Mouse (Mus musculus): ENCODE data around the gene Nrp1. TPM values are rescaled to one million over a fixed set of nuclear protein-coding genes. Genes with fewer than 3 reads are reported as not detected.

Nrp1 gene
- polyA plus RNA-seq, 1 experiment from 2014 or later, result 144 TPM

DNA sequence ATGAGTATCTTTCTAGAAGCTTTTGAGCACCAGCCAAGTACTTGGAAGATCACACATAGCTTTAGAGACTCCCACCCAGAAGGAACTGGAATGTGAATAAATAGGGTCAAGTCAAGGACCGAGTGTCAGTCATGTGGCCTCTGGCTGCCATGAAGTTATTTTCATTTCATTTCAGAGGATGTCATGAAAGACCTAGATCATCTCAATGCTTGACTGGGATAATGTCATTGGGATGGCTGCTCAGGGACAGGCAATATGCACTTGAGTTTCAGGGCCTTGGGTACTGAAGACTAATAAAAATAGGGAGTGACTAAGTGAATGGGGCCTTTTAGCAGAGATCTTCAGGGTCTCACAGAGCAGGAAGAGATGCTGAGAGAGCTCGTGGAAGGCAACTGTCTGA, 26.0 kb downstream of the Nrp1 start:
- Histone ChIP-seq H3K4me3 (ENCODE audit: low read length) (no peak overlapping the region), H3K4me2 (ENCODE audit: low read depth, low read length) (no peak overlapping the region), H3K9me3 (ENCODE audit: control insufficient read depth, low read length) (no peaks in the 10 kb centered on the region), H3K4me1 (replicated peaks; ENCODE audit: control insufficient read depth, insufficient read depth, low read length) (peaks cover 23% of the 10 kb centered on the region), H3K27ac (ENCODE audit: low read length) (peak overlapping the region; percentile 36; the same call in 1 of the 2 replicates), H3K36me3 (ENCODE audit: control insufficient read depth, insufficient read depth, low read length) (no peaks in the 10 kb centered on the region), H3K27me3 (ENCODE audit: control insufficient read depth, insufficient read depth, low read depth, low read length) (no peaks in the 10 kb centered on the region), H3K9ac (ENCODE audit: low read length) (no peak overlapping the region)
- ATAC-seq (ENCODE audit: low read depth), result no peak
- 69% methylated on average over 2 of the region's 2 CpGs for WGBS

DNA sequence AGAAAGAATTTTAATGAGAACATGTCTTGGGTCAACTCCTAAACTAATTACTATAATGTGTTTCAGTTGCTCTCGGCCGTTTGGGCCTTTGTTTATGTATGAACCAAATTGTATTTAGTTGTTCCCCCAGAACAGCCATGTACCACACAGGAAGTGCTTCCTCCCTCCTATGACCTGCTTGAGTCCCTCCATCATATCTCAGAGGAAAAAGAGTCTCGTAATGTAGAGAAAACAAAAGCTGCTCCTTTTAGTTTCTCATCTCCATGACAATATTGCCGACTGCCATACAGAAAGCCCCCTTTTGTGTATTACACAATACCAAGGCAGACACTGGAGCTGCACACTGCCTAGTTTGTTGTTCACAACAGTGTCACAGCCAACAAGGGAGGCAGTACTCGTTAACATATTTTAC, 26.5 kb downstream of the Nrp1 start:
- 48% methylated on average over 5 of the region's 5 CpGs for WGBS
- Histone ChIP-seq H3K27me3 (ENCODE audit: control insufficient read depth, insufficient read depth, low read depth, low read length) (no peaks in the 10 kb centered on the region), H3K4me3 (ENCODE audit: low read length) (no peak overlapping the region), H3K27ac (ENCODE audit: low read length) (peak overlapping the region; percentile 36), H3K4me1 (replicated peaks; ENCODE audit: control insufficient read depth, insufficient read depth, low read length) (peaks cover 23% of the 10 kb centered on the region), H3K9me3 (ENCODE audit: control insufficient read depth, low read length) (no peaks in the 10 kb centered on the region), H3K4me2 (ENCODE audit: low read depth, low read length) (no peak overlapping the region), H3K9ac (ENCODE audit: low read length) (no peak overlapping the region), H3K36me3 (ENCODE audit: control insufficient read depth, insufficient read depth, low read length) (no peaks in the 10 kb centered on the region)
- ATAC-seq (ENCODE audit: low read depth), result no peak

DNA sequence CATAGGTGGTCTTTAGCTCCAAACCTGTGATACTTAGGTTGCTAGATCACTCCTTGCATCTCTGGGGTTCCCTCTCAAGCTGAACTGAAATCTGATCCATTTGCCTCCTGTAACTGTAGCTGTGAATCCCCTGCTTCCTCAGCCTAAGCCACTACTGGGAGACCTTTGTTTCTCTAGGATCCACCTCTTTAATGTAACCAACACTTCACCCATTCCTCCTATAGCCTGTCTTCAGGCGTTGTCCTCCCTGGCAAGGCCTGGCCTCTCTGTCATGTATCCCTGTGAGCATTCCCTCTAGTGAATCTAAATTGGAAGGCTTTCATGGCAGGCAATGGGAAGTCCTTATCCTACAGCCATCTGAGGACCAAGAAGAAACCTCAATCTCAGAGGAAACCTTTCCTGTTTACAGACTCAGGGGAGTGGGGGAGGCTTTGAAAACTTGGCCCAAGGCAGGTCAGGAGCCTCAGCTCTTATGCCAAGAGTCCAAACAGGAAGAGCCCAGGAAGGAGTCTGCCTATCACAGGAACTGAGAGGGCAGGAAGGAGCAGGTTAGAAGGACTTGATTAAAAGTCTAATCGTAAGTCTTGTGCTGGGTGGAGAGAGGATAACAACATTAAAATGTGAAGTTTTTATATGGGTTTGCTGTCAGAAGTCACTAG, 28.7 kb downstream of the Nrp1 start:
- 0 out of 2 replicates have a peak overlapping the region, but pooled peaks have one; percentile 23 for H3K27ac ChIP-seq (ENCODE audit: low read length)
- H3K36me3 ChIP-seq (ENCODE audit: control insufficient read depth, insufficient read depth, low read length), result no peaks in the 10 kb centered on the region
- no peak overlapping the region for H3K9ac ChIP-seq (ENCODE audit: low read length)
- peaks cover 20% of the 10 kb centered on the region for H3K4me1 ChIP-seq (replicated peaks; ENCODE audit: control insufficient read depth, insufficient read depth, low read length)
- no peaks in the 10 kb centered on the region for H3K27me3 ChIP-seq (ENCODE audit: control insufficient read depth, insufficient read depth, low read depth, low read length)
- WGBS, result 40% methylated on average over 2 of the region's 2 CpGs
- ATAC-seq (ENCODE audit: low read depth), result peak; percentile 75
- H3K4me2 ChIP-seq (ENCODE audit: low read depth, low read length), result no peak overlapping the region
- no peak overlapping the region for H3K4me3 ChIP-seq (ENCODE audit: low read length)
- H3K9me3 ChIP-seq (ENCODE audit: control insufficient read depth, low read length), result no peaks in the 10 kb centered on the region

DNA sequence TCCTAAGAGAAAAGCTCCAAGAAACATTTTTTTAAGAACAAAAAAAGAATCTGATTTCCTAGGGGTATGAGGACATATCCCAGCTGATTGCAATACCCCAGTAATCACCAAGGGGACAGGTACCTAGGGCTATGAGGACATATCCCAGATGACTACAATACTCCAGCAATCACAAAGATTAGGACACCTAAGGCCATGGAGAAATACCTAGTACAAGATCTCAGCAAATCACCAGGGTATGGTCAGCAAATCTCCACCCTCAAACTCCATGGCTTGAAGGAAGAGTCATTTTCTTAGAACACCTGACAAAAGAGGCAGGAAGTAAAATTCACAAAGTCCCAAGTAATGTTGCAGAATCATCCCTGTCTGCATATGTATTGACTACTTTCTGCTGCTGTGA, 32.4 kb downstream of the Nrp1 start:
- no peak overlapping the region for H3K4me3 ChIP-seq (ENCODE audit: low read length)
- no peak for ATAC-seq (ENCODE audit: low read depth)
- no peak overlapping the region for H3K9ac ChIP-seq (ENCODE audit: low read length)
- no peaks in the 10 kb centered on the region for H3K36me3 ChIP-seq (ENCODE audit: control insufficient read depth, insufficient read depth, low read length)
- no peak overlapping the region for H3K27ac ChIP-seq (ENCODE audit: low read length)
- 0 out of 2 replicates have a peak, but pooled peaks cover 2% of the 10 kb centered on the region for H3K4me1 ChIP-seq (replicated peaks; ENCODE audit: control insufficient read depth, insufficient read depth, low read length)
- H3K4me2 ChIP-seq (ENCODE audit: low read depth, low read length), result no peak overlapping the region
- no peaks in the 10 kb centered on the region for H3K27me3 ChIP-seq (ENCODE audit: control insufficient read depth, insufficient read depth, low read depth, low read length)
- H3K9me3 ChIP-seq (ENCODE audit: control insufficient read depth, low read length), result no peaks in the 10 kb centered on the region

DNA sequence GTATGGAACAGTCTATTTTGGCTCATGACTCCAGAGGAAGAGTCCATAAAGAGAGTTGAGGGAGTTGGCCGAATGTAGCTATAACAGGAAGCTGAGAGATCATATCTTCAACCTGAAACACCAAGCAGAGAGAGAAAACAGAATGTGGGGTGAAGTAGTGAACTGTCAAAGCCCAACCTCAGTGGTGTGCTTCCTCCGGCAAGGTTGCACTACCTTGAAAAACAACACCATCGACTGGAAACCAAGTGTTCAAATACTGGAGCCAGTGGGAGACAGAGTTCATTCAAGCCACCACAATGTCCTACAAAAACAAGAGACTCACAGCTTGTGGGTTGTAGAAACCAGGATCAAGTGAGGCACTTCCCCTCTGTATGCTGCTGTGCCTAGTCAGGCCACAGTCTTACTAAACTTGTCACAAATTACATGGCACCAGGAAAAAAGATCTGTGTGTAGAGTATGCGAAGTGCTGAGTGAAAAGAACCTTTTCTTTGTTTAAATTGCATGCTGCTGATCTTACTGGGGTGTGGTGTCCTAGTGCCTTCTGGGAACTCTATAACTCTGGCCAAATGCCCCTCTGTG, 32.9 kb downstream of the Nrp1 start:
- Histone ChIP-seq H3K4me3 (ENCODE audit: low read length) (no peak overlapping the region), H3K9ac (ENCODE audit: low read length) (no peak overlapping the region), H3K4me2 (ENCODE audit: low read depth, low read length) (no peak overlapping the region), H3K9me3 (ENCODE audit: control insufficient read depth, low read length) (no peaks in the 10 kb centered on the region), H3K27ac (ENCODE audit: low read length) (no peak overlapping the region), H3K36me3 (ENCODE audit: control insufficient read depth, insufficient read depth, low read length) (no peaks in the 10 kb centered on the region), H3K27me3 (ENCODE audit: control insufficient read depth, insufficient read depth, low read depth, low read length) (no peaks in the 10 kb centered on the region), H3K4me1 (replicated peaks; ENCODE audit: control insufficient read depth, insufficient read depth, low read length) (0 out of 2 replicates have a peak, but pooled peaks cover 2% of the 10 kb centered on the region)
- 77% methylated on average over 4 of the region's 4 CpGs for WGBS
- ATAC-seq (ENCODE audit: low read depth), result no peak

DNA sequence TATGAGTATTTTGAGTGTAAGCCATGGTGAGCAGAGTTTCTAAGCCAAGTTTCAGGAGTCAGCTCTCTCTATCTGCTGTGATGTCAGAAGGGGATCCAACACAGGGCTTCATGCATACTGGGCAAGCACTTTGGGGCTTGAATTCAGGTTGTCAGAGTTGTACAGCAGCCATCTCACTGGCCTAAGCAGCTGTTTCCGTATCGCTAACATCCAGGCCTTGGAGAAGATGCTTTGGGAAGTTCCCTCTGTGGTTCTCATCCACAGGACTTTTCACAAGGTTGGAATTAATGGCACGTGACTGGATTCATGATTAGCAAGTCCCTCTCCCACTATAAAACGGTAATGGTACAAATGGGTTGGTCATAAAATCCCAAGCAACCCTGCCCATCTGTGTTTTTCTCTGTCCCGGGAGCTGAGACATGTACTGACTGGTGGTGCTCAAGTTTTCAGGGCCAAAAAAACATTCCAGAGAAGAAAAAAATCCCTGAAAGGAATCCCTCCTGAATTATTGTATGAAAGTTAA, 36.3 kb downstream of the Nrp1 start:
- 74% methylated on average over 5 of the region's 5 CpGs for WGBS
- Histone ChIP-seq H3K9me3 (ENCODE audit: control insufficient read depth, low read length) (no peaks in the 10 kb centered on the region), H3K27me3 (ENCODE audit: control insufficient read depth, insufficient read depth, low read depth, low read length) (no peaks in the 10 kb centered on the region), H3K9ac (ENCODE audit: low read length) (no peak overlapping the region), H3K4me1 (replicated peaks; ENCODE audit: control insufficient read depth, insufficient read depth, low read length) (peaks cover 5% of the 10 kb centered on the region; the same call in 1 of the 2 replicates), H3K27ac (ENCODE audit: low read length) (no peak overlapping the region), H3K4me3 (ENCODE audit: low read length) (no peak overlapping the region), H3K4me2 (ENCODE audit: low read depth, low read length) (no peak overlapping the region), H3K36me3 (ENCODE audit: control insufficient read depth, insufficient read depth, low read length) (no peaks in the 10 kb centered on the region)
- ATAC-seq (ENCODE audit: low read depth), result no peak

DNA sequence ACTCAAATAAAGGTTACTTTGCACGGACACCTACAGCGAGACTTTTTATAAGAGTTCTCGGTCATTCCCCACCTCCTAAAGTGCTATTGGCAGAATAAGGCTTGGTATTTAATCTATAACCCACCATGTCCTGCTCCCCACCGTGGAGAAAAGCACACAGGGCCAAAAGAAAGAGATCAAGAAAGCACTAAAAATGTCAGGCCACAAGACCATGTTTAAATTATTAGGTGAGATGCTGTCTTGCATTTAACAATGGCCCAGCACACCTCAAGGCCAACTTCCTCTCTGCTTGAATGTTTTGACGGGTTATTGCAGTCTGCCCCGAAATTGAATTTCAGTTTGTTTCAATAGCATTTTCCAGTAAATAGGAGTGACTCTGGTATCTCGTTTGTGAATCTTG, 38.6 kb downstream of the Nrp1 start:
- no peaks in the 10 kb centered on the region for H3K9me3 ChIP-seq (ENCODE audit: control insufficient read depth, low read length)
- no peak overlapping the region for H3K9ac ChIP-seq (ENCODE audit: low read length)
- no peak overlapping the region for H3K27ac ChIP-seq (ENCODE audit: low read length)
- WGBS, result 46% methylated on average over 7 of the region's 7 CpGs
- H3K4me2 ChIP-seq (ENCODE audit: low read depth, low read length), result no peak overlapping the region
- H3K4me3 ChIP-seq (ENCODE audit: low read length), result no peak overlapping the region
- no peak for ATAC-seq (ENCODE audit: low read depth)
- H3K36me3 ChIP-seq (ENCODE audit: control insufficient read depth, insufficient read depth, low read length), result no peaks in the 10 kb centered on the region
- no peaks in the 10 kb centered on the region for H3K27me3 ChIP-seq (ENCODE audit: control insufficient read depth, insufficient read depth, low read depth, low read length)
- peaks cover 5% of the 10 kb centered on the region; the same call in 1 of the 2 replicates for H3K4me1 ChIP-seq (replicated peaks; ENCODE audit: control insufficient read depth, insufficient read depth, low read length)

DNA sequence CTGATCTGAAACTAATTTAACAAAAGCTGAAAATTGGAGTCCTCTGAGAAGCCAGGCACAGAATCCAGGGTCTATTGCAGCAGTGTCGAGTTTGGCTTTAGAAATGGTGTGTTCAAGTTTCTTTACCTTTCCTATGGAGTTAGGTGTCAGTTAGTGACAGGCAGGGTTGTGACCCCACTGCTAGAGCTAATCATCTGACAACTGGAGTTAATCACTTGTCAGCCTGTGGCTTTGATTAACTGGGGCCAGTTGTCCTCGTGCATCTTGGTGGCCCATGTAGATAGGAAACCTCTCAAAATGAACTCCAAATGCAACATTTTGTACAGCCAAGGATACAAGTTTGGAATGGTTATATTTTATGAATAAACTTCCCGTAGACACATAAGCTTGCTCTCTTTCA, 39.0 kb downstream of the Nrp1 start:
- H3K4me2 ChIP-seq (ENCODE audit: low read depth, low read length), result no peak overlapping the region
- 45% methylated on average over 3 of the region's 3 CpGs for WGBS
- no peaks in the 10 kb centered on the region for H3K36me3 ChIP-seq (ENCODE audit: control insufficient read depth, insufficient read depth, low read length)
- no peaks in the 10 kb centered on the region for H3K27me3 ChIP-seq (ENCODE audit: control insufficient read depth, insufficient read depth, low read depth, low read length)
- no peak overlapping the region for H3K9ac ChIP-seq (ENCODE audit: low read length)
- no peak for ATAC-seq (ENCODE audit: low read depth)
- H3K4me1 ChIP-seq (replicated peaks; ENCODE audit: control insufficient read depth, insufficient read depth, low read length), result peaks cover 5% of the 10 kb centered on the region; the same call in 1 of the 2 replicates
- no peak overlapping the region for H3K27ac ChIP-seq (ENCODE audit: low read length)
- H3K9me3 ChIP-seq (ENCODE audit: control insufficient read depth, low read length), result no peaks in the 10 kb centered on the region
- no peak overlapping the region for H3K4me3 ChIP-seq (ENCODE audit: low read length)

DNA sequence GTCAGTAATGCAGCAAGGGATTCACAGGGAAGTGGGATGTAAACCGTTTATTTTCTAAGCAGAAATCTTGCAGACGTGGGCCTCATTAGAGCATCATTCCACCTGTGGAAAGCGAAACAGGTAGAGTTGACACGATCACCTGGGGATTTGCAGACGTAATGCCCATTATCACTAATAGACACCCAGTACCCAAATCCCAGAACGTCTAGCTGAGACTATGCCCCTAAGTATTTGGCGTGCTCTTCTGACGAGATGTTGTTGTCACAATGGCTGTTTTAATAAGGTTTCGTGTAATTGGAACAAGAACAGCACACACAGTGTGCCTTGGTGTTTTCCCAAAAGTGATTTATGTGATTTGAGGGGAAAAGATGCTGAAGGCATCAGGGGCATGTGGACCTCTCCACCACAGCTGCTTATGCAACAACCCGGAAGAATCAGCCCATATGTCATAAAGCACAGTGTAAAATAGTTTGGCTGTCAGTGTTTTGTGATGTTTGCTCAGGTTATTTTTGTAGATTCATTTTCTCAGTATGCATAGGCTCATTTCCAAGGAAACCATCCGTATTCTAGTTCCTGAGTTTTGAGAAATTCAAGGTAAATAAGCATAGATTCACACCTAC, 40.2 kb downstream of the Nrp1 start:
- Histone ChIP-seq H3K9ac (ENCODE audit: low read length) (no peak overlapping the region), H3K4me1 (replicated peaks; ENCODE audit: control insufficient read depth, insufficient read depth, low read length) (peaks cover 5% of the 10 kb centered on the region; the same call in 1 of the 2 replicates), H3K27ac (ENCODE audit: low read length) (no peak overlapping the region), H3K9me3 (ENCODE audit: control insufficient read depth, low read length) (no peaks in the 10 kb centered on the region), H3K27me3 (ENCODE audit: control insufficient read depth, insufficient read depth, low read depth, low read length) (no peaks in the 10 kb centered on the region), H3K36me3 (ENCODE audit: control insufficient read depth, insufficient read depth, low read length) (no peaks in the 10 kb centered on the region), H3K4me3 (ENCODE audit: low read length) (no peak overlapping the region), H3K4me2 (ENCODE audit: low read depth, low read length) (no peak overlapping the region)
- WGBS, result 79% methylated on average over 11 of the region's 11 CpGs
- no peak for ATAC-seq (ENCODE audit: low read depth)
